Mouse (Mus musculus): ENCODE data around the gene Gnat1.
A peak's percentile ranks its signal among the peaks of the same experiment; 100 is the strongest.

Gnat1 gene

GRCm38 (mm10) chr9:107679501-107679900, at the start of gene Gnat1:
TSS of gene Gnat1 (minus strand) at chr9:107679712.
- no peak for DNase-seq (ENCODE audit: low spot score)

- no peak for DNase-seq (ENCODE audit: low spot score)
Measured at GRCm38 (mm10) chr9:107728919-107729670, 49.6 kb upstream of the Gnat1 start.

- DNase-seq (ENCODE audit: low spot score) = peak; percentile 49
Measured at GRCm38 (mm10) chr9:107727041-107727440, 47.5 kb upstream of the Gnat1 start.

- no peak for DNase-seq (ENCODE audit: low spot score)
Measured at GRCm38 (mm10) chr9:107724796-107725195, 45.3 kb upstream of the Gnat1 start.

GRCm38 (mm10) chr9:107723794-107724531, 44.5 kb upstream of the Gnat1 start:
- DNase-seq (ENCODE audit: low spot score) = peak; percentile 43

GRCm38 (mm10) chr9:107723292-107723691, 43.8 kb upstream of the Gnat1 start:
- no peak for DNase-seq (ENCODE audit: low spot score)

GRCm38 (mm10) chr9:107718781-107719540, 39.4 kb upstream of the Gnat1 start:
- DNase-seq (ENCODE audit: low spot score) = no peak

- no peak for DNase-seq (ENCODE audit: low spot score)
Measured at GRCm38 (mm10) chr9:107716951-107717350, 37.4 kb upstream of the Gnat1 start.

- no peak for DNase-seq (ENCODE audit: low spot score)
Measured at GRCm38 (mm10) chr9:107715632-107716031, 36.1 kb upstream of the Gnat1 start.

- peak; percentile 94 for DNase-seq (ENCODE audit: low spot score)
Measured at GRCm38 (mm10) chr9:107714221-107714952, 34.9 kb upstream of the Gnat1 start.

- DNase-seq (ENCODE audit: low spot score) = peak; percentile 89
Measured at GRCm38 (mm10) chr9:107709697-107710483, 30.4 kb upstream of the Gnat1 start, which contains the start of gene Sema3f. TSS of gene Sema3f (minus strand) at chr9:107710475.

GRCm38 (mm10) chr9:107709096-107709696, 29.7 kb upstream of the Gnat1 start:
- peak; percentile 47 for DNase-seq (ENCODE audit: low spot score)

GRCm38 (mm10) chr9:107708439-107709095, 29.1 kb upstream of the Gnat1 start:
- DNase-seq (ENCODE audit: low spot score) = no peak

- DNase-seq (ENCODE audit: low spot score) = no peak
Measured at GRCm38 (mm10) chr9:107707701-107708438, 28.4 kb upstream of the Gnat1 start.

- no peak for DNase-seq (ENCODE audit: low spot score)
Measured at GRCm38 (mm10) chr9:107706781-107707211, 27.3 kb upstream of the Gnat1 start.

GRCm38 (mm10) chr9:107703337-107704122, 24.0 kb upstream of the Gnat1 start:
- peak; percentile 63 for DNase-seq (ENCODE audit: low spot score)

- DNase-seq (ENCODE audit: low spot score) = no peak
Measured at GRCm38 (mm10) chr9:107702606-107703185, 23.2 kb upstream of the Gnat1 start.

GRCm38 (mm10) chr9:107701594-107701993, 22.1 kb upstream of the Gnat1 start:
- DNase-seq (ENCODE audit: low spot score) = peak; percentile 82

Data from MN1 (cell line).